Mouse (Mus musculus) limb, embryonic 13.5 days (tissue): ENCODE measurements at regions not wholly inside any gene's neighbourhood (a gene's known extent, or its start where the extent isn't known, plus 50 kb on each side); places are given as distances from the start of the nearest gene placed in this dataset.

Source experiments
- ATAC-seq: fragments of 200-750 bp; cut with Nextera tagmentation; 2 replicates; pipeline ENCODE4 v1.8.0; 2017; ENCODE audit warnings: low read depth, moderate number of reproducible peaks, moderate TSS enrichment; ENCODE audit not compliant: low FRiP score
- H3K27ac ChIP-seq: fragments of 300-500 bp; sonication (generic); 2 replicates; pipeline ENCODE4 v1.5.1; 2015; ENCODE audit warnings: inconsistent platforms, mild to moderate bottlenecking, moderate library complexity
- H3K27me3 ChIP-seq: fragments of 300-500 bp; sonication (generic); 2 replicates; pipeline ENCODE4 v1.6.1; 2015; ENCODE audit warnings: mild to moderate bottlenecking, inconsistent platforms
- H3K36me3 ChIP-seq: fragments of 300-500 bp; sonication (generic); 2 replicates; pipeline ENCODE4 v1.6.1; 2015; ENCODE audit warnings: inconsistent platforms, mild to moderate bottlenecking, moderate library complexity
- H3K4me1 ChIP-seq: fragments of 300-500 bp; sonication (generic); 2 replicates; pipeline ENCODE4 v1.6.1; 2015; ENCODE audit warnings: inconsistent platforms
- H3K4me2 ChIP-seq: fragments of 300-500 bp; sonication (generic); replicated peaks from 2 replicates; pipeline ENCODE4 v1.6.1; 2015; ENCODE audit warnings: inconsistent platforms, mild to moderate bottlenecking, moderate library complexity
- H3K4me3 ChIP-seq: fragments of 300-500 bp; sonication (generic); 2 replicates; pipeline ENCODE4 v1.5.1; 2015; ENCODE audit warnings: moderate library complexity, mild to moderate bottlenecking, inconsistent platforms
- H3K9ac ChIP-seq: fragments of 300-500 bp; sonication (generic); 2 replicates; pipeline ENCODE4 v1.6.1; 2015; ENCODE audit warnings: mild to moderate bottlenecking, inconsistent platforms
- H3K9me3 ChIP-seq: fragments of 300-500 bp; sonication (generic); 2 replicates; pipeline ENCODE4 v1.6.1; 2016; ENCODE audit warnings: inconsistent platforms
- WGBS: fragments of 180-500 bp; shearing (Covaris S2); methylation state at CpG from one replicate; pipeline ENCODE4 v1.1.7; 2015; 5-methylcytosine and 5-hydroxymethylcytosine counted together

DNA sequence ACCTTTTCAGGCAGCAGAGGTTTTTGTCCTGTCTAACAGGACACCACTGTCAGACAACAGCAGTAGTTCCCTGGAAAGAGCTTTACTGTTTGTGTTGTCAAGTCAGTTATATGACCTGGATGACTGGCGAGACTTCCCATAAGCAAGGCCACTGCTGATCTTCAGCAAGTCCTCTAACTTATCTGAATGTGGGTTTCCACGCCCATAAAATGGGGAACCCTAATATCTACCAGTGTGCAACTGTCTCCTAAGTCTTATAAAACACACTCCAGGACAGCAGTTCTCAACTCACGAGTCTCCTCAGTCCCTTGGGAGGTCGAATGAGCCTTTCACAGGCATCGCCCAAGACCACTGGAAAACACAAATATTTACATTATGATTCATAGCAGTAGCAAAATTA lies 232.9 kb downstream of the Sp3 start:
- no peak for ATAC-seq
- Histone ChIP-seq H3K27me3 (no peaks in the 10 kb centered on the region), H3K4me2 (no peak overlapping the region), H3K4me3 (no peak overlapping the region), H3K4me1 (peaks cover 18% of the 10 kb centered on the region), H3K27ac (no peak overlapping the region), H3K9me3 (no peaks in the 10 kb centered on the region), H3K36me3 (no peaks in the 10 kb centered on the region), H3K9ac (no peak overlapping the region)
- 82% methylated on average over 5 of the region's 5 CpGs for WGBS

DNA sequence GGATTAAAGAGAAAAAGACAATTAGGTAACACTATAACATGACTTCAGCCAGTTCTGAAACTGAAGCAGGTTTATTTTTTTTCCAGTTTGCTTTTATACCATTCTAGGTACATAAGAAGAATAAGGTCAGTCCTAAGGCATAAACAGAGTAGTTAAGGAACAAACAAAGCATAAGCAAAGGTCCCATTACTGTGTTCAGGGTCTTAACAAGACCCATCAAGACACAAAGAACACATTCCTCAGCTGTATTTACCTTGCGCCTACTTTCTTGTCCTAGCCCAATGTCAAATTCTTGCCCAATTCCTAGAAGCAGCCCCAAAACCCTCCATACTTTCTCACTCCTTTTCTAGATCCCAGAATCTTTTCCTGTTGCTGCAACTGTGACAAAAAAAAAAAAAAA lies 230.8 kb downstream of the Sp3 start:
- ATAC-seq = no peak
- WGBS = 98% methylated on average over 1 of the region's 1 CpGs
- H3K27me3 ChIP-seq = no peaks in the 10 kb centered on the region

DNA sequence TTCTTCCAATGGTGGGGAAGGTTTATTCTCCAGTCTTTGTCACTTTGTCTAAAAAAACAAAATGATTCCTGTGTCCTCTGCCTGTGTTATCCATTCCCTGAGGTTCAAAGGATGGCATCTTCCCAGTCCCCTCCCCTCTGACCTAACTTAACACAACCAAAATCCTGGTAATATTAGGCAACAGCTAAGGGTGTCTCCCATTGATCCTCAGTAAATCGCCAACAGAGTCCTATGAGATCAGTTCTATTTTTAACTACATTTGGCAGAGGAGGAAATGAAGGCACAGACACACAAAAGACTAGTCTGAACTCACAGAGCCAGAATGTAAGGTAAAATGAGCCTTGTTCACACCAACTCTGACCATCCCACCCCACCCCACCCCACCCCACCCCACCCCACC lies 228.8 kb downstream of the Sp3 start:
- Histone ChIP-seq H3K4me1 (peaks cover 20% of the 10 kb centered on the region), H3K27me3 (no peaks in the 10 kb centered on the region), H3K9me3 (no peaks in the 10 kb centered on the region), H3K4me3 (no peak overlapping the region), H3K9ac (no peak overlapping the region), H3K36me3 (no peaks in the 10 kb centered on the region), H3K4me2 (no peak overlapping the region), H3K27ac (no peak overlapping the region)
- WGBS = 73% methylated on average over 1 of the region's 1 CpGs
- ATAC-seq = no peak

More for the DNA sequence above, 230.8 kb downstream of the Sp3 start:
- no peak overlapping the region for H3K9ac ChIP-seq
- H3K27ac ChIP-seq = no peak overlapping the region
- no peak overlapping the region for H3K4me3 ChIP-seq
- no peak overlapping the region for H3K4me2 ChIP-seq
- peaks cover 26% of the 10 kb centered on the region for H3K4me1 ChIP-seq
- no peaks in the 10 kb centered on the region for H3K9me3 ChIP-seq
- no peaks in the 10 kb centered on the region for H3K36me3 ChIP-seq

DNA sequence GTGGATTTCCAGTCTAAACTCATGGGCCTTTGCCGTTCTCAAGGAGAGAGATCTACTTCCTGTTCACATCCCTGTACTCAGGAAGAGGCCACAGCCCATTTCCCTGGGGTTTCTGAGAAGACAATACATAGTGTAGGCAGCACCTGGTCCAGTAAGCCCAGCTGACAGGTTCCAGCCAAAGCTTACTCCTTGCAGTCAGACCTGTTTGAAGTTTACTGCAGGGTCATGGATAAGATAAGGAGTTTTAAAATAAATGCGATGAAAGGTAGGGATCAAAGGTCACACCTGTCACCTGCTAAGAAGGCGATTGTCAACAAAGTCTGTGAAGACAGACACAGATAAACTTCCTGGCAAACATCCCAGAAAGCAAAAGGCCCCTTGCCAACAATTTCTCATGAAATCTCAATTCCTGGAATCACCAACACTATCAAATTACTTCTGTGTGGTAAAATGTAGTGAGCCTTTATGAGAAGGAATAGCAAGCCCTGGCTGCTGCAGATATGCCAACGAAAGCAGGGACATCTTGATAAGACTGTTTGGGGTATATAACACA lies 227.5 kb downstream of the Sp3 start:
- Histone ChIP-seq H3K4me1 (peaks cover 10% of the 10 kb centered on the region), H3K27me3 (no peaks in the 10 kb centered on the region), H3K9me3 (no peaks in the 10 kb centered on the region), H3K4me3 (no peak overlapping the region), H3K36me3 (no peaks in the 10 kb centered on the region), H3K27ac (no peak overlapping the region), H3K9ac (no peak overlapping the region), H3K4me2 (no peak overlapping the region)
- WGBS = 50% methylated on average over 4 of the region's 4 CpGs
- no peak; the same call in 1 of the 2 replicates for ATAC-seq

DNA sequence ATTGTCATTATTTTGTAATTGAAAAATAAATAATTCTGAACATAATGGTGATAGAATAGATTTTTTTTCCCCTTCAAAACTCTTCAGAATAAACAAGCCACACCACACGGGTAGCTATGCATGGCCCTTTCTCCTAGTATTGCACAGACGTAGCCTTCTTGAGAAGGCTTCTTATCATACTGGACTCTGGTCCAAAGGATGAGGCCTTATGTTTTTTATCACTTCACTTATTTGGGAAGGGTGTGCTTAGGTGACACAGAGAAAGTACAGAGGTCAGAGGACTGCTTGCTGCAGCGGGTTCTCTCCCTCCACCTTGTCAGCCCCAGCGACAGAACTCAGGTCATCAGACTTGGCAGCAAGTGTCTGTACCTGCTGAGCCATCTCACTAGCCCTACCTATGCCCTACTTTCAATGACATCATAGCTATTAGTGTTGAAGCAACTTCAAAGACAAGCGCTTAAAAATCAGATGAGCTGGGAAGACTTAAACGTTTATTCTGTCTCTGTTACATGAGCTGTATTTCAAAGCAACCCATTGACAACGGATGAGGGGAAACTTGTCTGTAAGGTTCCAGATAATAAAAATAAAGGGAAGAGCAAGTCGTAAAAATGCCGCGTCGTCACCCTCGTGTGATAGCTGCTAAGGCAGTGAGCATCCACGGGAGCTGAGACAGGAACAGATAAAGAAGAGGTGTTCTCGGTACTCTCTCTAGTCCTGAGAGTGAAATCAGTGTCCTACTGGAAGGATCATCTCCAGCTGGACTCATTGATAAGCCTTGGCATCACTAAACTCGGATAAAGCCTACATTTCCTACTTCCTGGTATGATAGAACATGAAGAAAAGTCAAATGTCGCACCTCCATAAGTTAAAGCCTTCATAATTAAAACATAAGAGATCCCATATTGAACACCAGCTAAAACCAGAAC lies 226.2 kb downstream of the Sp3 start:
- no peak for ATAC-seq
- no peak overlapping the region for H3K27ac ChIP-seq
- H3K27me3 ChIP-seq = no peaks in the 10 kb centered on the region
- no peak overlapping the region for H3K9ac ChIP-seq
- 78% methylated on average over 16 of the region's 16 CpGs for WGBS
- H3K4me2 ChIP-seq = no peak overlapping the region
- peaks cover 10% of the 10 kb centered on the region for H3K4me1 ChIP-seq
- H3K9me3 ChIP-seq = no peaks in the 10 kb centered on the region
- H3K4me3 ChIP-seq = no peak overlapping the region
- no peaks in the 10 kb centered on the region for H3K36me3 ChIP-seq

DNA sequence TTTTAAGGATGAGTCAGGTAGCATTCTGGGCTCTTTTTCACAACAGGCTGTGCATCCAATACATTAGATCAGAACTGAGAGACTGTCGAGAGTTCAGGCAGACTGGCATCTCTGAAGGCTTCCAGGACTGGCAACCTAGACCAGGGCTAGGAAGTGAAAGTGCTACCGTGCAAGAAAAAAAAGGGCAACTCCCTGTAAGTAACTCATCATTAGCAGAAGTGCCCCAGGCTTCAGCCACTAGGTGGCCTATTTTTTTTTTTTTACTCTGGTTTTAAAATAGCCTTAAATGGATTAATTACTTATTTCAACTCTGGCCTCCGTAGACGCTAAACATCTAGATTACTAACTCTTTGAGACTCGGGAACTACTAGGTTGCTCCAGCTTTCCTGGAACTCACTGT lies 216.8 kb downstream of the Sp3 start:
- no peaks in the 10 kb centered on the region; the same call in 1 of the 2 replicates for H3K9me3 ChIP-seq
- no peaks in the 10 kb centered on the region for H3K36me3 ChIP-seq
- no peak for ATAC-seq
- H3K27me3 ChIP-seq = peaks cover 4% of the 10 kb centered on the region; the same call in 1 of the 2 replicates
- no peak overlapping the region for H3K27ac ChIP-seq
- no peak overlapping the region for H3K4me3 ChIP-seq
- WGBS = 73% methylated on average over 5 of the region's 5 CpGs
- no peaks in the 10 kb centered on the region for H3K4me1 ChIP-seq
- no peak overlapping the region for H3K9ac ChIP-seq
- no peak overlapping the region for H3K4me2 ChIP-seq

DNA sequence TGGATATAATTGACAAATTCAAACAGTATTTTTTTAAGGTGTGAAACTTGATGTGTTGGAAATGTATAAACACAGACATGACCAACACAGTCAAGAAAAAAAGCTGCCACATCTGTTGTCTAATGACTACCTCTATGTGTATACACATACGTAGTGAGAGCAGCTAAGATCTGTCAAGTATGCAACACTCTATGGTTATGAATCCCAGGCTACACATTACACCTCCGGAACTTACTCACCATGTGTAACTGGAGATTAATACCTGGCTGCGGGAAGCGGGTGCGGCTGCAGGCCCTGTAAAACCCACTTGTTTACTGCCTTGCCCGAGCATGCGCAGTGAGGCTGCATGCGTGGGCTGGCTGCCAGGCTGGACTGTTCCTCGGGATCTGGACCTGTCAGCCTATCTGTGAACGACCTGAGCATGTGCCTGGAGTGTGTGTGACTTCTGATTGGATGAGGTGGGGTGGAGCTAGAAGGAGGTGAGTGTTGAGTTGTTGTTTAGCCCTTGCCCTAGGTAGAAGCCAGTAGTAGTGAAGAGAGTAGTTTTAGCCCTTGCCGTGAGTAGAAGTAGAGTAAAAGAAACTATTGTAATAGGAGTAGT lies 211.1 kb downstream of the Sp3 start:
- 30% methylated on average over 11 of the region's 11 CpGs for WGBS
- no peak overlapping the region for H3K27ac ChIP-seq
- H3K9me3 ChIP-seq = no peaks in the 10 kb centered on the region
- no peak overlapping the region for H3K4me3 ChIP-seq
- H3K4me2 ChIP-seq = peak overlapping the region; percentile 37
- peaks cover 4% of the 10 kb centered on the region; the same call in 1 of the 2 replicates for H3K27me3 ChIP-seq
- peaks cover 8% of the 10 kb centered on the region; the same call in 1 of the 2 replicates for H3K4me1 ChIP-seq
- ATAC-seq = peak; percentile 81; the same call in 1 of the 2 replicates
- no peaks in the 10 kb centered on the region for H3K36me3 ChIP-seq
- no peak overlapping the region for H3K9ac ChIP-seq

DNA sequence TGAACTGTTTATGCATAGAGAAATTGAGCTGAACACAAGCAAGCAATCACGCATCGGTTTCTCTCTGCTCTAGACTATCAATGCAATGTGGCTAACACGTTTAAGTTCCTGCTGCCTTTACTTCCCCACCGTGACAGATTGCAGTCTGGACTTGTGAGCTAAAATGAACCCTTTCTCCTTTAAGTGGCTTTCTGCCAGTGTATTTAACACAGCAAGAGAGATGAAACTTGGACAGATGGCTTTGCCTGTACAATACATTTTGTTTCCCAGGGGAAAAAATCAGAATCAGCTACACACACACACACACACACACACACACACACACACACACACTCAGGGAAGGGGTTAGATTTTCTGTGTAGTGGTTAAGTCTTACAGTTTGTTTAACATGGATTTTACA lies 206.8 kb downstream of the Sp3 start:
- no peak overlapping the region for H3K9ac ChIP-seq
- 85% methylated on average over 4 of the region's 4 CpGs for WGBS
- no peaks in the 10 kb centered on the region for H3K9me3 ChIP-seq
- H3K36me3 ChIP-seq = no peaks in the 10 kb centered on the region
- peaks cover 18% of the 10 kb centered on the region for H3K4me1 ChIP-seq
- no peaks in the 10 kb centered on the region for H3K27me3 ChIP-seq
- no peak for ATAC-seq
- H3K4me3 ChIP-seq = no peak overlapping the region
- no peak overlapping the region for H3K4me2 ChIP-seq
- H3K27ac ChIP-seq = no peak overlapping the region

DNA sequence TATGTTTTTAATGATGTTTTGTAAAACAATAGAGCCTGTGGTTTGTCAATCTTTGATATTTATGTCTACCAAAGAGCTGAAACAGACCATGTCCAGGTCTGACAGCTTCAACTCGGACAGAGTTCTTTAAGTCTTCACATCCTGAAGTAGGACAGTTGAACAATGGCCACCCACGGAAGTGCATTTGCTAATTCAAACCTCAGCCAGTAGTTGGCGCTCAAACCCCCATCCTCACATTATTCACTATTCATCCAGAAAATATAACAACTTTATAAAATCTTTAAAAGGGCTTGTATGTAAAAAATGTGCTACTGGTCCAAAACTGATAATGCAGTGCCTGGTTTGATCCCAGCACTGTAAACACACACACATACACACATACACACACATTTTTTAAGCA lies 202.9 kb downstream of the Sp3 start:
- no peaks in the 10 kb centered on the region for H3K9me3 ChIP-seq
- H3K4me1 ChIP-seq = peaks cover 30% of the 10 kb centered on the region
- no peak overlapping the region for H3K4me2 ChIP-seq
- H3K4me3 ChIP-seq = no peak overlapping the region
- peak overlapping the region; percentile 33; the same call in 1 of the 2 replicates for H3K27ac ChIP-seq
- no peak for ATAC-seq
- H3K27me3 ChIP-seq = no peaks in the 10 kb centered on the region
- H3K36me3 ChIP-seq = no peaks in the 10 kb centered on the region
- 58% methylated on average over 3 of the region's 3 CpGs for WGBS
- no peak overlapping the region for H3K9ac ChIP-seq

DNA sequence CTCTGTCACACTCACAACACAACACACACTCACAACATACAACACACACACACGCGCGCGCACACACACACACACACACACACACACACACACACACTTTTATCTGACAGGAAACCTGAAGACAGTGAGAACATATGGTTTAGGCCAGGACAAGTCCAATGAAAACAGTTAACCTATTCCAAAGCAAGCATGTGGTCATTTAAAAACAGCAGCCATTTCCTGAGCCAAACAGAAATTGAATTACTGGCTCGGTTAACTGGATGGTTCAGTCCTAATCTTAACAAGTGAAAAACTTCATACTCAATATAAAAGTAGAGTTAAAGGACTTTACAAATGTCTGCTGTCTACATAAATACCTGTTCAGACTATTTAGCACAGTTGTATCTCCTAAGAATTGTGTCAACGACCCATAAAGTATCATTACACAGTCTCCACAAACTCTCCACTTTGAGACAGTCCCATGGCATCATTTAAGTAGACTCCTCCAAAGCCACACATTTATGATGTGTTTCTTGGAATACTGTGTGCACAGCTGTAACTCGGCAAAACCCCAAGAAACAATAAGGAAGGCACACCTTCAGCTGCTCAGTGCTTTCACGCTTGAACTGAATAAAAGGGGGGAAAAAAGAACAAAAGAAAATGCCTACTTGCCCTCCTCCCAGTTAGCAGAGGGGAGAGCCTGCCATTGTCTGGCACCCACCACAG lies 202.3 kb downstream of the Sp3 start:
- Histone ChIP-seq H3K4me2 (0 out of 2 replicates have a peak overlapping the region, but pooled peaks have one; percentile 9), H3K9ac (no peak overlapping the region), H3K27me3 (no peaks in the 10 kb centered on the region), H3K27ac (peak overlapping the region; percentile 44; the same call in 1 of the 2 replicates), H3K9me3 (no peaks in the 10 kb centered on the region), H3K4me3 (no peak overlapping the region), H3K4me1 (peaks cover 37% of the 10 kb centered on the region), H3K36me3 (no peaks in the 10 kb centered on the region)
- peak; percentile 80 for ATAC-seq
- 64% methylated on average over 8 of the region's 8 CpGs for WGBS

DNA sequence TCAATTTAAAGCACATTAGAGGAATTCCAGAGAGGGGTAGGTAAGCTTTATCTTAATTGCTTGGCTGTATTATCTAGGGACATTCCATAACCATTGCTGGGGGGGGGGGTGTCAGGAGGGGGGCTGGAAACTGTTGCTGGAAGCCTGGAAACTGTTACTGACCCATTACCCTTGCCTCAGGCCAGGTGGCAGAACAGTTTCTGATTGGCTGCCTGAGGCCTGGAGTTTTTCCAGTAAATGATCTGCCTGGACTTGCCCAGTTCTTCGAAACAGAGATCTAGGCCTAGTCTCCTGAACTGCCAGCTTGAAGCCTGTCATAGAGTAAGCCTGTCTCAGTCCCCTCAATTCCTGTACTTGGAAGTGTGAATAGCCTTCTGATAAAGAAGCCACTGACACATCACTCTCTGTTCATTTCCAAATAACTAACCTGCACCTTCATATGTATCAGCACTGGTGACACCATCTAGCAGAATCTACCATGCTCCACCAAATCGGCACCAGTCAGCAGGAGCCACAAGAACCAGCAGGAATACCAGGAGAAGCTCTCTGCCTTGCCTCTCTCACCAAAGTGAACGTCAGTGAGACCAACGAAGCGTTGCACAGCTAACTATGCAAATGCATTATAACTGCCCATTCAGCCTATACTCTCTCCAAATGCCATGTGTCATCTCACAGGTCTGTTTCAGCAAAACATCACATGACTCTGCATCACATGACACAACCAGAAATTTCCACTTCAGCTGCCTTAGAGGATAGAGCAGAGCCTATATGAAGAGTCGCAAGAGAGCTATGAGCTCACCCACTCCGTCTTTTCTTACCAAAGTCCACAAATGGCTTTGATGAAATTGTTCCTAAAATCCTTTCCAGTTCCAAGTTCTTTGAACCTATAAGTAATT lies 200.7 kb downstream of the Sp3 start:
- H3K36me3 ChIP-seq = no peaks in the 10 kb centered on the region
- 83% methylated on average over 7 of the region's 7 CpGs for WGBS
- H3K27ac ChIP-seq = peak overlapping the region; percentile 73

More for the DNA sequence above, 200.7 kb downstream of the Sp3 start:
- peaks cover 37% of the 10 kb centered on the region for H3K4me1 ChIP-seq
- no peaks in the 10 kb centered on the region for H3K27me3 ChIP-seq
- no peaks in the 10 kb centered on the region for H3K9me3 ChIP-seq
- no peak overlapping the region for H3K9ac ChIP-seq
- H3K4me3 ChIP-seq = no peak overlapping the region
- ATAC-seq = peak; percentile 49; the same call in 1 of the 2 replicates
- no peak overlapping the region for H3K4me2 ChIP-seq
